In the genomic region with DNA sequence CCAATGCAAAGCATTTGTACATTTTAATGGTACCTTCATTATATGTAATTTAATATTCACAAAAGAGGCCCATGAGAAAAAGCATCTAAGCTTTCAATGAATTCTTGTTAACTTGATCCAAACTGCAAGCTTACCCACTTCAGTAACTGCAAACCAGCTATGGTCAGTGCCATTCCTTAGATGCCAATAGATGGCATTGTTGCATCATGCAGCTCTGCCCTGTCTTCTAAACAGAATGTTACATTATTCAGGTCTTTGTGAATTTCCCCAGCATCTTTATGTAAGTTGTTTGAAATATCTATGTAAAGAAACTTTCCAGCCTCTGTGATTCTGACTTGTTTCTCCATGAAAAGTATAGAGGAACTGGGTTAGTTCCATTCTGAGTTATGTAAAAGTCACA, we compare ENCODE assay signal across 14 mouse cellular contexts.
DNase-seq lines count a peak whose midpoint lies in the region; ATAC-seq and TF ChIP-seq lines count a peak whose summit lies in the region.
"Had no signal": no experiment of that assay in that cellular context is flagged by ENCODE, and none has a peak within 500 bp of the region (broad histone marks: within the 10 kb centered on the region; RNA-seq: fewer than 3 reads in every experiment).

No protein-coding gene starts in this region.

- no peak for ATAC-seq in heart, embryonic 11.5 days (replicated peaks; ENCODE audit: insufficient number of reproducible peaks, low FRiP score, low TSS enrichment)
- ATAC-seq: CD4-positive, CD25-positive, alpha-beta regulatory T cell, adult 4 months had no signal

- no peak for TF ChIP-seq POLR2A in brain, embryonic 14.5 days (IDR thresholded peaks at IDR 0.05; ENCODE audit: borderline replicate concordance, extremely low read depth, insufficient read depth, insufficient read length, poor library complexity, severe bottlenecking)

- H3K36me3 ChIP-seq in heart, embryonic 11.5 days (ENCODE audit: control insufficient read depth, insufficient read depth, low read length), result no peaks in the 10 kb centered on the region
- H3K36me3 ChIP-seq: limb, embryonic 10.5 days had no signal

- H3K4me2 ChIP-seq in heart, embryonic 11.5 days, result no peak overlapping the region

- H3K27me3 ChIP-seq in heart, embryonic 11.5 days (ENCODE audit: control insufficient read depth, insufficient read depth, low read length), result no peaks in the 10 kb centered on the region

- no peak overlapping the region for H3K27ac ChIP-seq in heart, embryonic 11.5 days (ENCODE audit: low read depth, low read length)
- H3K27ac ChIP-seq: limb, embryonic 10.5 days; liver, embryonic 14.5 days had no signal

- H3K9ac ChIP-seq in heart, embryonic 11.5 days (ENCODE audit: low read depth, low read length), result no peak overlapping the region
- H3K9ac ChIP-seq: liver, embryonic 14.5 days had no signal

- DNase-seq in cerebellum, postnatal 36 days, result peak; percentile 5 to 9
- DNase-seq in cerebellum, postnatal 4 days (ENCODE audit: low spot score in 2 of 2), result no peak
- DNase-seq in layer of hippocampus, adult 11-12 months (ENCODE audit: low spot score), result peak; percentile 4
- DNase-seq in layer of hippocampus, postnatal 36 days, result no peak
- peak; percentile 37 for DNase-seq in 416B (ENCODE audit: low read depth)
- peak; percentile 61 for DNase-seq in brain, embryonic 14.5 days (ENCODE audit: low read depth)
- DNase-seq in natural killer cell, adult 2 months (ENCODE audit: low spot score in 2 of 2), result no peak
- DNase-seq: adrenal gland, postnatal 14 days; kidney, adult 18-20 months had no signal

- no peak overlapping the region for H3K4me3 ChIP-seq in heart, embryonic 11.5 days (ENCODE audit: low read depth, low read length)
- H3K4me3 ChIP-seq: erythroblast, embryonic 14.5 days; limb, embryonic 10.5 days had no signal

- TF ChIP-seq CTCF in brain, embryonic 14.5 days (IDR thresholded peaks at IDR 0.05; ENCODE audit: borderline replicate concordance, extremely low read depth, insufficient read depth, insufficient read length), result peak; percentile 38; the same call in 1 of the 2 replicates

- no peaks in the 10 kb centered on the region for H3K9me3 ChIP-seq in heart, embryonic 11.5 days (replicated peaks; ENCODE audit: control insufficient read depth, low read length)
- H3K9me3 ChIP-seq: limb, embryonic 10.5 days had no signal

- H3K4me1 ChIP-seq in heart, embryonic 11.5 days (ENCODE audit: control insufficient read depth, insufficient read depth, low read length), result no peaks in the 10 kb centered on the region
- H3K4me1 ChIP-seq: limb, embryonic 10.5 days had no signal

Comparison
In these comparisons a context has a peak if more than half of its experiments do, and no peak if none do; other contexts are left out.
1. DNase-seq: peak in cerebellum, postnatal 36 days (2 of 2), layer of hippocampus, adult 11-12 months (single experiment), 416B (single experiment) and brain, embryonic 14.5 days (single experiment); none in cerebellum, postnatal 4 days (0 of 2), layer of hippocampus, postnatal 36 days (0 of 2) and natural killer cell, adult 2 months (0 of 2).